Mouse (Mus musculus): ENCODE results near the gene Ythdf2.

The Ythdf2 gene

GRCm38 (mm10) chr4:132151673-132152072, 60.4 kb downstream of the Ythdf2 start:
- no peak for DNase-seq (ENCODE audit: low read depth, low spot score)

- no peak for DNase-seq (ENCODE audit: low read depth, low spot score)
Measured at GRCm38 (mm10) chr4:132146201-132146600, 65.9 kb downstream of the Ythdf2 start.

GRCm38 (mm10) chr4:132145092-132145491, 67.0 kb downstream of the Ythdf2 start:
- DNase-seq (ENCODE audit: low read depth, low spot score) = no peak

- no peak for DNase-seq (ENCODE audit: low read depth, low spot score)
Measured at GRCm38 (mm10) chr4:132144080-132144841, 67.8 kb downstream of the Ythdf2 start, which contains the start of gene Oprd1. Gene Oprd1, minus strand, starts transcription at chr4:132144486.

GRCm38 (mm10) chr4:132138640-132139039, 73.5 kb downstream of the Ythdf2 start:
- no peak for DNase-seq (ENCODE audit: low read depth, low spot score)

- DNase-seq (ENCODE audit: low read depth, low spot score) = no peak
Measured at GRCm38 (mm10) chr4:132137013-132137412, 75.1 kb downstream of the Ythdf2 start.
